Mouse (Mus musculus) adrenal gland (tissue): ENCODE data around the gene Olfr1387.
"Not testable (repeated sequence)": the region's sequence is repeated elsewhere in the genome, so short reads cannot be mapped to it uniquely, and the experiment has no call there.

ENCODE experiments used
- intact Hi-C: fragments of 180-260 bp; cut with DNase I; formaldehyde crosslinking; loops from one replicate; pipeline ENCODE4 v1.15.1; 2025
- long read RNA-seq, 2 experiments: library from polyadenylated mRNA; unstranded; transcript quantifications; one replicate each; pipeline ENCODE4 v2.0.0; 2020; ENCODE audit warnings: borderline replicate concordance in 1 of 2; ENCODE audit not compliant: insufficient replicate concordance in 1 of 2

Gene Olfr1387
- long read RNA-seq, experiment 1 = 0 reads
- long read RNA-seq, experiment 2 = 0 reads

DNA sequence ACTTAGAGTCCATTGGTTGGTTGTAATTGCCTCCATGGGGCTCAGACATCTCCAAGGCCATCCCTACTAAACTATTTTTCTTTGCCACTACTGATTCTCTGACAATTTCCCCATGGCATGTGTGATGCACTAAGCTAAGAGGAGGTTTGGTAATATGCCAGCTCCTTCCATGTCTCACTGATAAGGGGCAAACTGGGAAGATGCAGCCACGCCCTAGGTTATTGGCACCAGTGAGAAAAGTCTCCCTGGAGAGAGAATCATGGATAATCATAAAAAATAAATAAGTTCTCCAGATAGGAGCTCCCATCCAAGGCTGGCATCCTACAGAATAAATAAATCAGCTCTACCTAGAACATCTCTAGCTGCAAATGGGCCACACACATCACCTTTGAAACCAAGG lies at the start of gene Olfr1387:
TSS of gene Olfr1387 (plus strand) at position 301 of the 400 bp plus-strand sequence.
- intact Hi-C loops = no loop called here

DNA sequence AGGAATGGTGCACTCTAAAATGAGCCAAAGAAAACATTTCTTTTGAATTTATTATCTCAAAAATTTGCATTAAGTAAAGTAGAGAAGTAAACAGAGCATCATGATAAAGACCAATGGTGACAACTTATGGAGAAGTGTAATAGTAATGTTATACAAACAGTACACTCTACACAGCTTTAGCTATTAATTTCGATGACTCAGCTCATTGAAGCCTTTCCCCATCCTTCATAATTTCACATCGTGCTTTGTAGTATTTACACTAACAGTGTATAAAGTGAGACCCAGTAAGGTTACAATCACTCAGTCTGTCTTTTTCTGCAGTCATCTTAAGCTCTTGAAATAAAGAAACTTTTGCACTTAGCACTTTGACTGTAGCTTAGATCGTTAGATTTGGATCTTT lies 48.4 kb upstream of the Olfr1387 start:
- intact Hi-C loops = no loop called here

DNA sequence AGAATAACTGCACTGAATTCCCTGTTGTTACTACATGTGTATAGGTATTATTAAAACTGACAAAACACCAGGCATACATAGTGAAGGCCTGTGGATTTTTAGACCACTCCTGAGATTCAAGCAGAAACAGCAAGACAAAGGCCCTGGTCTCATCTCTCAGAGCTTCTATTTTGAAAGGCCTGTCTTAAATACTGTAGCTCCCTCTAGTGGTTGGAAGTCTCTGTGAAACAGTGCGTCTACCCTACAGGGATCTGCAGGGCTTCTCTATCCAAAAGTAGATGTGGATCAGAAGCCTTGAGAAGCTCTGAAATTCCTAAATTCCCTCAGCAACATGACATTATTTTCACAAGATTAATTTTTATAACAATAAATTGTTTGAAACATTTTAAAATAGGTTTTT lies 44.6 kb upstream of the Olfr1387 start:
- intact Hi-C loops = loop anchor here (2.0 to 10.0 kb wide), 2 partner anchors 136 to 222 kb away; partner anchors contain the start of gene Olfr1393

DNA sequence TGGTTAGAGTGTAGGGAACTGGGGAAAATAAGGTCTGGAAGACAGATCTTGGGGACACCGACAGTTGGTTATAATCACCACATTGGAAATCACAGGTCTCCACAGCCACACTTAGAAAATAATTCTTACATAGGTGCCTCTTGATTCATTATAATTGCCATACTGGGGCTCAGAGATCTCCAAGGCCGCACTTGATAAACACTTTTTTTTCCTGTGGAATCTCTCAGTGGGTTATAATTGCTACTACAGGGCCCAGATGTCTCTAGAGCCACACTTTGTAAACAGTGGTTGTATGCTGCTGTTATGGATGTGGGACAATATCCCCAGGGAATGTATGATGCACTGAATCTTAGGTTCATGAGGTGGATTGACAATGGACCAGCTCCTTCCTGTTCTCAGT lies 32.4 kb upstream of the Olfr1387 start, which contains the start of gene Olfr1389:
TSS of gene Olfr1389 (plus strand) at position 301 of the 400 bp plus-strand sequence.
- intact Hi-C loops = no loop called here

DNA sequence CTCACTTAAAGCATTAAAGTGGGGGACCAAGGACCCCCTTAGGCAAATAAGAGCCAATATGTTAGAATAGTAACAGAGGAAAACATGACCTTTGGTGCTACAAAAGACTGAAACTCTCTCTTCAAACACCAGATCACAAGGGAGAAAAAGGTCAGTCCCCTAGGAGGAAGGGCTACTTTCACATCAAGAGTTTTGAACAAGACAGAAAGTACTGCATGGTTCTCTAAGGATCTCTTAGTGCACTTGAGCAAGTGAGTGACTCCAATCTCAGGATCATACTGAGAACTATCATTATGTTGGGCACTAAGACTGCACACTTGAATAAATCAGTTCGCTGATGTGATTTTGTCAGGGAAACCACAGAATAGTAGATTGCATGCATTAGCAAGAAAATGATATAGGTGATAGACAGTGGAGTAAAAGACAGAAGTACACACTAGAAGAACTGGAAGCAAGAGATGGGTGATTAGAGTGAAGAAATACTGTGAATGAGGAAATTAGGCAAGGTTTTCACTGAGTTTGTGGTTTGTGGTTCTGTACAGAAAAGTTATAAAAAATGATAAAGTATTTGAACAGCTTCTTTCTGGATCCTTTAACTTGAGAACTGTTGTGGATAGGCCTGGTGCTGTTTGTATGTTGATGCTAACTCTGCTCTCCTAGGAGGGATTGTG lies 29.8 kb upstream of the Olfr1387 start:
- intact Hi-C loops = no loop called here

DNA sequence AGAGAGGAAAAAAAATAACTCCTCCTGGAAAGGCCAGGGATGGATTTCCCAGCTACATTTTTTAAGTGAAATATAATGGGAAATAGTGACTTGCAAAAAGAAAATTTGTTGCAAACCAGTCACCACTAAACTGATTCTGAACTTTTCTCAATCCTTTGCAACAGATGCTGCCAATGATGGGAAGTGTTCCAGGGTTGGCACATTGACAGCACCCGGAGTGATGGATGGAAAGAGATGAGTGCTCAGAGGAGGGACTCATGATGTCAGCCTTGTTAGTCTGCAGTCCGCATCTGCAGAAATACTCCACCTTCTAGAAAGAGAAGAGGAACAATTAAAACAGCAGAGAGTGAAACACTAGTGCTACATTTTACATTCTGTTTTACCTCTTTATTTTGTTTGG lies 25.5 kb upstream of the Olfr1387 start:
- intact Hi-C loops = no loop called here

DNA sequence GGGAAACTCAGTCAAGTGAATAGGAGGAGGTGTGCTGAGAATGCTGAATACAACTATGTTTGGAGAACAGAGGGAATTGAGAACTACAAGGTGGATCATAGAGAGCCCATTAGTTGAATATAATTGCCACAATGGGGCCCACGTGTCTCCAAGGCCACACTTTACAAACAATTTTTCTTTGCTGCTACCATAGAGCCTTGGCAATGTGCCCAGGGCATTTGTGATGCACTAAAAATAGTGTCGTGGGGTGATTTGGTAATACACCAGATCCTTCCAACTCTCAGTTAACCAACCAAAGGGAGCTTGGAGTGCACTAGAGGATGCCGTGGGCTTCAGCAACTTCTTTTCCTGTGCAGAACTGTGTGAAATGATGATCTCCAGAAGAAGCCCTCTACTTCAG lies 18.7 kb upstream of the Olfr1387 start, which contains the start of gene Olfr1388:
TSS of gene Olfr1388 (plus strand) at position 214 of the 400 bp plus-strand sequence.
- intact Hi-C loops = no loop called here

DNA sequence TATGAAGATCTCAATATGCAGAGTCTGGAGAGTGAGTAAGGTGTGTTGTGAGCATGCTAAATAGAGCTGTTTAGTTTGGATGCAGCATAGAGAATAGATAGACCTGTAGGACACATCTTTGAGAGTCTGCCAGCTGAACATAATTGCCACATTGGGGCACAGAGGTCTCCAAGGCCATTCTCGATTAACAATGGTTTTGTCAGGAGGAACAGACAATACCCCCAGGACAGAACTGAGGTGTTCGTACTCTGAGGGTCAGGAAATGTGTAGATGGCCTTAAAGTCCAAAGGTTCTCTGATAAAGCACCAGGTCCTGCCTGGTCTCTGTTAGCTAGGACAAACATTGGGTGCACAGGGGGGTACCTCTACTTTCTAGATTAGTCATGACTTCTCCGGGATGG lies 9.6 kb downstream of the Olfr1387 start, which contains the start of gene Olfr1386:
TSS of gene Olfr1386 (plus strand) at position 301 of the 400 bp plus-strand sequence.
- intact Hi-C loops = not testable (repeated sequence)

DNA sequence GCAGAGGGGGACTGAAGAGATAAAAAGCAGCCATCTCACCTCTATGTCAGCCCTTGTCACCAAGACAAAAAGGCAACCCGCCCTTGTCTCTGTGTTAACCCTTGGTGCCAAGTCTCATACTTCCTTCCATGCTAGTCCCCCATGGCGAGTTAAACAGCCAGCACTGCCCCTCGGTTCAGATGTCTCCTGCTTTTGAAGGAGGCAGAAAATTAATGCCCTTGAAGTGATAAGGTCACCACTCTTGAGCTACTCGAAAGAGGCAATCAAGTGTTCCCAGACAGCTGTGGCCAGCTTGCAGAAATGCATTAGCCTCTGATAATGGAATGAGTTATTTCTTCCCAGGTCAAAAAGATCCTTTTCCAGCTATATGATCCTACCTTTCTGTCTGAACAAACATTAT lies 30.8 kb downstream of the Olfr1387 start:
- intact Hi-C loops = no loop called here

DNA sequence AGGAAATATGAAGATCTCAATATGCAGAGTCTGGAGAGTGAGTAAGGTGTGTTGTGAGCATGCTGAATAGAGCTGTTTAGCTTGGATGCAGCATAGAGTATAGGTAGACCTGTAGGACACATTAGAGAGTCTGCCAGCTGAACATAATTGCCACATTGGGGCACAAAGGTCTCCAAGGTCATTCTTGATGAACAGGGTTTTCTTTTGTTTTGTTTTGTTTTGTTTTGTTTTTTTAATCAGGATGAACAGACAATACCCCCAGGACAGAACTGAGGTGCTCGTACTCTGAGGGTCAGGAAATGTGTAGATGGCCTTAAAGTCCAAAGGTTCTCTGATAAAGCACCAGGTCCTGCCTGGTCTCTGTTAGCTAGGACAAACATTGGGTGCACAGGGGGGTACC lies 33.6 kb downstream of the Olfr1387 start, which contains the start of gene Olfr1385:
TSS of gene Olfr1385 (plus strand) at position 301 of the 400 bp plus-strand sequence.
- intact Hi-C loops = not testable (repeated sequence)
